Mouse (Mus musculus) megakaryocyte, embryonic 14.5 days (primary cell): ENCODE data around the gene Crocc.

Experiments
- FLI1 ChIP-seq: IDR thresholded peaks from 2 replicates; pipeline ENCODE4 v1.6.1; 2012; ENCODE audit warnings: low read length, inconsistent platforms, mixed read lengths
- GATA1 ChIP-seq: IDR thresholded peaks from 3 replicates; pipeline ENCODE4 v1.6.1; 2012; ENCODE audit warnings: mixed read lengths, low read length, inconsistent platforms, borderline replicate concordance

- TF ChIP-seq GATA1 (no peak), FLI1 (peak; percentile 99)
These were observed 17.5 kb upstream of the Crocc start, which contains the start of gene Necap2 for GRCm38 (mm10) chr4:141077681-141078509.
